Mouse (Mus musculus) T-cell, adult 2 months (primary cell): ENCODE measurements around the gene Phc2.

Source experiments
- DNase-seq: peaks from one replicate; pipeline ENCODE4 v3.0.0; 2022; ENCODE audit warnings: low spot score

Gene Phc2

GRCm38 (mm10) chr4:128782645-128783044, 128.1 kb downstream of the Phc2 start:
- DNase-seq, result no peak

- no peak for DNase-seq
Observed at GRCm38 (mm10) chr4:128784950-128785631, 130.6 kb downstream of the Phc2 start.

DNA sequence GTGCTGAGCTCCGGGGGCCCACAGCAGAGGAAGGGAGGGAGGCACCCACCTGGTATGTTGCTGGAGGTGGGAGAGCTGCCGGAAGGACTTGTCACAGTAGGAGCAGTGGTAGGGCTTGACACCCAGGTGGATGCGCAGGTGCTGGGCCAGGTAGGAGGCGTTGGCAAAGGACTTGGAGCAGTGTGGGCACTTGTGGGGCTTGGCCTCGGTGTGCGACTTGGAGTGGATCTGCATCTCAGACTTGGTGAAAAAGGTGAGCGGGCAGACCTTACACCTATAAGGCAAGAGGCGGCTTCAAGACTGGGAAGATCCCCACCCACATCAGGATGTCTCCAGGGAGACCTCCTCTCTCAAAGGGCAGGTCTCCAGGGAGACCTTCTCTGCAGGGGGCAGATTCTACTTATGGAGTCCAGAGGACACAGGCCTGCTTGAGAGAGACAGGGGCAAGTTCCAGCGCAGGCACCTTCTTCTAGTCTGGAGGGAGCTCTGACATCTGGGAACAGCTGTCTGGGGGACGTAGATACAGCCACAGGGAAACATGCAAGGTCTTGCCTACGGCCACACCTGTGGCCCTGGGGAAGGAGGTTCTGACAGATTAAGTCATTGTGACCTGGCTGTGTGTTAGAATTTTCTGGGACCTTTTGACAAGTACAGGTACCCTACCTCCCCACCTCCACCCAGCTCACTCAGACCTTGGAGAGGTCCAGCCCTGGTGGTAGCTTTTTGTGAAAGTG, 131.6 kb downstream of the Phc2 start:
- no peak for DNase-seq

DNA sequence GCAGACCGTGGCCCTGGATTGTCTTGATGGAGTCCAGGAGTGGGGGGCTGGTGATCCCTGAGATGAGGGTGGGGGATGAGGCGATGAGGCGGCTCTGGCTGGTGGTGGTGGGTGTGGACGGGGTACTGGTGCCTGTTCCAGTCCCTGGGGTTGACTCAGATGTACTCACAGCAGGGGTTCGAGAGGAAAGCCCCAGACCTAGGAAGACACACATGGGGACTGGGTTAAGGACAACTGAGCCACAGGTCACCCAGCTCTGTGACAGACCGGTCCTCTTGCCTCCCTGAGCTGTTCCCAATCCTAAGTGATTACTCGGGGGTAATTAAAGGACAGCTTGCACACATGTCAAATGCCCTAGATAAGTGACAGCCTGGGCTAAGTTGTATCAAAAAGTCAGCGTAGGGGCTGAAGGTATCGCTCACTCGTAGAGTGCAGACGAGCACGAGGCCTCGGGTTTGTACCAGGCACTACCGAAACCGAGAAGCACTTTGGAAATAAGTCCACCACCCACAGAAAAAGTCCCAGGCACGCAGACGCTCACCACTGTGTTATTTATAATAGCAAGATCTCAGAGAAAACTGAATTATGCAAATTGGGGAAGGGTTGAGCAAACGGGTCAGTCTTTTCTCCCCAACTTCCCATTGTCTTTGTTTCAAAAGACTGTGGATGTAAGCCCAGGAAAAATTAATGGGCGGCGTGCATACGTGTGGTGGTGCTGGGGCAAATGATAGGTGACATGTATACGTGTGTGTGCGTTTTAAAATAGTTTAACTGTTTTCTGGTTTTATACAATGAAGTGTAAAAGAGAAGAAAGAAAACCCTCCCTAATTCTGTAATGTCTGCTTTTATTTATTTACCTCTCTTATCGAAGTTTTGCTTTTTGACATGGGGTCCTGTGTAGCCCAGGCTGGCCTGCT, 132.8 kb downstream of the Phc2 start:
- DNase-seq, result no peak

DNA sequence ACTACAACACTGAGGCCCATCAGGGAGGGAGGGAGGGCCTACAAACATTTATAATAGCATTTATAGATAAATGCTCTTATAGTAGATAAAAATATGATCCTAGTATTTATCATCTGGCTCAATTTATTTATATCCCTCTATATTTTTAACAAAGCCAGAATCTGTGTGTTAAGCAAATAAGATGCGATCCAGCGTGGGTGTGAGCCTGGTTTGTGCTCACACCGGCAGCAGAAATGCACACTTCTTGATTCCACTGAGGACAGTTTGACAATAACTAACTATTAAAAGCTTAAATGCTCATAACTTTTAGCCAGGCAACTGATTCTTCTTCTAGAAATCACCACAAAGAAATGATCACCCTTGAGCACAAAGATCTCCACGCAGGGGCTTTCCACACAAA, 133.6 kb downstream of the Phc2 start:
- no peak for DNase-seq

DNA sequence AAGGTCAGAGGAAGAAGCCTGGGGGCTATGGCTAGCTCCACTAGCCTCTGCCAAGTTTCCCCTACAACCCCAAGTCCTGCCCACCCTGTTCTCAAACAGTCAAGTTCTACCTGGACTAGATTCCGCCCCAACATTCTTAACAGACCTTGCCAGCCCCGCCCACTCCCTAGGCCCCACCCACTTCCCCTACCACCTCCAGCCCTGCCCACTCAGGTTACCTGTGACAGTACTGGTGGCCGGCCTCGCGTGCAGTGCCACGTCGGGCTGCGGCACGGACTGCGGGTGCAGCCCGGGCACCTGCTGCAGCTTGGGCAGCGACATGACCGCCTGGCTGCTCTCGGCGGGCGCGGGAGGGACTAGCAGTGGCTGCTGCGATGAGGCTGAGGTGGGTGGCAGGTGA, 135.1 kb downstream of the Phc2 start:
- DNase-seq, result no peak

- no peak for DNase-seq
Observed at GRCm38 (mm10) chr4:128793710-128794109, 139.2 kb downstream of the Phc2 start.

DNA sequence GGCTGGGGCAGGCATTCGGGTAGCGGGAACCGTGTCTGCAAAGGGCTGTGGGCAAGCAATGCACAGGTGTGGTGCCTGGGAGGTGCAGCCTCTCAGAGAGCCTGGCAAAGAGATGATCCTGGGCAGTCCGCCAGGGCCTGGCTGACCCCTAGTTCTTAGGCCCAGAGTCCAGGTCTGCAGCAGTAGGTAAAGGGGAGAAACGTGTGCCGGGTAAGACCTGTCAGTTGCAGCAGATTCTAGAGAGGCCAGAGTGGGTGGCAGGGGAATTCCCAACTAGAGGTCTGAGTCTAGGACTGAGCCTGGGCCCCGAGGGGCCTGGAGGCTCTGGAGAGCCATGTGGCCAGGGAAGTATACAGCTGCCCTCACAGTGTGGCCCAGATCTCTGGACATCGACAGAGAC, 139.7 kb downstream of the Phc2 start:
- DNase-seq, result no peak

DNA sequence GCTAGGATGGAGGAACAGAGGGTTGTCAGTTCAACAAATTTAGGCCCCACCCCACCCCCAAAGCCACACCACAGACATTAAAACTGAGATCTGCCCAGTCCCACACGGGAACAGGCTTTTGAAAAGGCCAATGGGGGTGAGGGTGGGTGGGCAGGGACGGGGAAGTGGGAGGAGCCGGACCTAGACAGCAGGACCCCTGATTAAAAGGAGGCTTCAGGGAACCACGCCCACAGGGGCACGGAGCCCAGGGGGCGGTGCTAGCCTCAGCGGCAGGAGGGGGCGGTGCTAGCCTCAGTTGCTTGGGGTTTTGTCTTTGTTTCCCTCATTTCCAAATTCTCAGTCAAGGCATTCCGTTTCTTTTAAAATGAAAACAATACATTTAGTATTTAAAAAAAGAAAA, 141.1 kb downstream of the Phc2 start:
- DNase-seq, result no peak

DNA sequence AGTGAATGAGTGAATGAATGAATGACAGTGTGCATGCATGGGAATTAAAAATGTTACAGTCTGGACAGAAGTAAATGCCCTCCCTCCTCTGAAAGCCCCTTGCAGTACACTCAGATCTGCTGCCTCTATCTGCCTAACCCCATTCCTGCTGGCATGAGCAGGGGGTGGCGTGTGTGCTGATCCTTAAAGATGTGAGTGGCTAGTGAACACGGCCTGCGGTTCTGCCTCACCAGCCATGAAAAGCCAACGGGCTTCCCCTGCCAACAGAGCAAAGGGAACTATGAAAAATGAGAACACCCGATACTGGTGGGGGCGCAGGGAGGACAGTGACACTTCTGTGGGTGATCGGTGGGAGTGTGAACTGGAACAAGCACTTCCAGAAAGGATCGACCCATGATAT, 142.3 kb downstream of the Phc2 start:
- DNase-seq, result no peak

- DNase-seq, result no peak
Observed at GRCm38 (mm10) chr4:128801675-128802465, 147.4 kb downstream of the Phc2 start.
